Mouse (Mus musculus) olfactory bulb, adult 2 months (tissue): ENCODE data around the gene Osbpl2.

Experiments used
- CTCF ChIP-seq: fragments of 200-500 bp; IDR thresholded peaks from 2 replicates; pipeline ENCODE4 v1.5.1; 2012; ENCODE audit warnings: low read depth, mild to moderate bottlenecking, low read length, moderate library complexity; ENCODE audit not compliant: insufficient read depth
- POLR2A ChIP-seq: fragments of 200-500 bp; IDR thresholded peaks from 2 replicates; pipeline ENCODE4 v1.6.1; 2012; ENCODE audit warnings: mild to moderate bottlenecking, low read depth, low read length, moderate library complexity; ENCODE audit not compliant: insufficient read depth

GRCm38 (mm10) chr2:180090285-180090684 is 28.8 kb upstream of the Osbpl2 start:
- TF ChIP-seq POLR2A (no peak), CTCF (no peak)
